Mouse (Mus musculus): ENCODE results near the gene Slc25a25.
"Not testable (repeated sequence)": the region's sequence is repeated elsewhere in the genome, so short reads cannot be mapped to it uniquely, and the experiment has no call there.

The Slc25a25 gene

GRCm38 (mm10) chr2:32450881-32451844 lies at the start of gene Slc25a25:
Gene Slc25a25 (minus strand): TSS chr2:32451445.
- peak; percentile 96 for DNase-seq (ENCODE audit: low spot score in 2 of 2)

DNA sequence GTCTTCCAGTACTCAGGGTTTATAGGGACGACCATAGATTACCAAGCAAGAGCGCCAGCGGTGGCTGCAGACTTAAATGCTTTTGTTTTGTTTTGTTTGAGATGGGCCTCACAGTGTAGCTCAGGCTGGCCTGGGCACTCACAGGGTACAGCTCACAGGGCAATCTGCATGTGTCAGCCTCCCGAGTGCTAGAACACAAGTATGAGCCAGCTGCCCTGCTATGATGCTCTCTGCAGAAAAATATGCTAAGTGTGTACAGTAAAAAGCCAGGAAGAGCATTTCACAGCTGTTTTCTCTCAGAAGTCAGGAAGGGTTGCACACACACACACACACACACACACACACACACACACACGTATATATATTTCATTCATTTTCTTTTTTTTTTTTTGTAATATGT lies 49.2 kb upstream of the Slc25a25 start:
- DNase-seq (ENCODE audit: low spot score in 2 of 2) = no peak

DNA sequence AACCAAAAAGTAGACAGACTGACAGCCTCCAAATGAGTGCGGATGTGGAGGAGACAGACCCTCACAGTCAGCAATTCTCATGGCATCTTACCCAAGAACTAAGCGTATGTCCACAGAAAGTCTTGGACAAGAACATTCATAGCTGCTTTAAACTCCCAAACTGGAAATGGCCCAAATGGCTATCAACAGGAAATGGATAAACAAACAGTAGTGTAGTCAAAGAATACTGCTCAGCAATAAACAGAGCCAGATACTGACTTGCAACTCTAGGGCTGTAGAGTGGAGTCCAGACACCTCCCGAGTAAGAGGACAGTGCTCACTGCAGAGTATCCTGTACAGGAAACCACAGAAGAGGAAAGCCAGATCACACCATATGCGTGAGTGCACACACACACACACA lies 48.1 kb upstream of the Slc25a25 start:
- DNase-seq (ENCODE audit: low spot score in 2 of 2) = no peak

DNA sequence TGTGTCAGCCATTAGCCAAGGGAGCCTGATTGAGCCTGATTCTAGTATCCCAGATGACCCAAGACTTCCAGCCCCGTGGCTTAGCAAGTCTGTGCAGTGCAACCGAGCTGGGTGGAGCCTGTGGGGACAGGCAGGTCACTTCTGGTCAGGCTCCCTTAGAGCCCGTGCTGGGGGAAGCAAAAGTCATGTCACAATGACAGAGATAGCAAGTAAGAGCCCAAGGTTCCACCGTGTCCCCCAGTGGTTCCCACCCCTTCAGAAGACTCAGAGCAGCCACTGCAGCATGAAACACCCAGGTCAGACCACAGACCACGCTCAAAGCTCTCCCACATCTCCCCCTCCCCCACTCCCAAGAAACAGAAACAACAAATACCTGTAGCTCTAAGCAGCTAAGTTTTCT lies 44.9 kb upstream of the Slc25a25 start:
- peak; percentile 53 to 58 for DNase-seq (ENCODE audit: low spot score in 2 of 2)

DNA sequence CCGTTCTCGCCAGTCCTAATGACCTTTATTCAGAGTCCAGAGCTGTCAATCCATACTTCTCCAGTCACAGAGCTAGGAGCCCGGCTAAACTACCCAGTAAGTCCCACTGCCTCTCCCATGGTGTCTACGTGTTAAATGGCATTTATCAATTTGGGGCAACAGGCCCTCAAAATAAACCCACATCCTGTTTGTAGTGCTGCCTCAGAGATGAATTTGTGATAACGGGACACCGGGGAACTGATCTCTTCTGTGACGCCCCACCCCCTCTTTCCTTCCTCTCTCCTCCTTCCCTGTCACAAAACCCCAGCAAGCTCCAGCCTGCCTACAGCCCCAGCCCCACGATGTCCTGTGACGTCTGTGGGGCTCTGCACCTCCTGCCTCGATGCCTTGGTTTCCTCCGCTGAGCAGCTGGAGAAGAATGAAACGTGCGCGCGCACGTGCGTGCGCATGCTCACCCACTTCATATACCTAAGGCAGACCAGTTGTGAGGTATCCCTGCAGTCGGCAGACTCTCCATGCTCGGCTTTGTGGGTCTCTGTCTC lies 44.0 kb upstream of the Slc25a25 start:
- peak; percentile 89 to 94 for DNase-seq (ENCODE audit: low spot score in 2 of 2)

GRCm38 (mm10) chr2:32494522-32494921 lies 43.3 kb upstream of the Slc25a25 start:
- no peak for DNase-seq (ENCODE audit: low spot score in 2 of 2)

- peak; percentile 84 to 85 for DNase-seq (ENCODE audit: low spot score in 2 of 2)
Measured at GRCm38 (mm10) chr2:32493301-32493701, 42.1 kb upstream of the Slc25a25 start.

GRCm38 (mm10) chr2:32492661-32493060 lies 41.4 kb upstream of the Slc25a25 start:
- no peak for DNase-seq (ENCODE audit: low spot score in 2 of 2)

GRCm38 (mm10) chr2:32490730-32491129 lies 39.5 kb upstream of the Slc25a25 start:
- not testable (repeated sequence) for DNase-seq (ENCODE audit: low spot score in 2 of 2)

- peak; percentile 77 to 89 for DNase-seq (ENCODE audit: low spot score in 2 of 2)
Measured at GRCm38 (mm10) chr2:32488679-32489078, 37.4 kb upstream of the Slc25a25 start.

GRCm38 (mm10) chr2:32487124-32487623 lies 35.9 kb upstream of the Slc25a25 start:
- peak; percentile 86 to 94 for DNase-seq (ENCODE audit: low spot score in 2 of 2)

DNA sequence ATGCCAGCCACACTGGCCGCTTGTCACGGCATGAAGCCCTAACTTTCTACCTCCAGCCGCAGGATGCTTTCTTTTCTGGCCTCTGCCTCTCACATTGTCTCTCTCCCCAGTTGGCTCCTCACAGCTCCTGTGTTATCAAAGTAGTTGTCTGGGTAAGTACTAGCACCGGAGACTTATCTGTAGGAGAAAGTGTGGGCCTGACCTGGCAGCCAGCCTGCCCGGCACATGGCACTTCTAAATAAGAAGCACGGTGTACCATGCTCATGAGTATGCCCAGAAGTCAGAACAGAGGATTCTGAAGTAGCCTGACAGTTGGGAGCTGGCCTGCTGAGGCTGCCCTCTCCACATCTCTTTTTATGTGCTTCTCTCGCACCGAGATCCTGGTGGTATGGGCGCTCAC lies 34.9 kb upstream of the Slc25a25 start:
- DNase-seq (ENCODE audit: low spot score in 2 of 2) = no peak

DNA sequence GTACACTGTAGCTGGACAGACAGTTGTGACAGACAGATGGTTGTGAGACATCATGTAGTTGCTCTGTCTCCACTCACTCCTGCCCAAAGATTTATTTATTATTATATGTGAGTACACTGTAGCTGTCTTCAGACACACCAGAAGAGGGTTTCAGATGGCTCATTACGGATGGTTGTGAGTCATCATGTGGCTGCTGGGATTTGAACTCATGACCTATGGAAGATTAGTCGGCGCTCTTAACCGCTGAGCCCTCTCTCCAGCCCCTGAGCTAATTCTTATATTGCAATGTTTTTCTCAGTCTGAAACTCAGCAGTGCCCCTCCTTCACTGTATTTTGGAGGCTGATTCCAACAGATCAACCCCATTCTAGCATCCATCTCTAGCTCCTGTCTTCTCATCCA lies 34.5 kb upstream of the Slc25a25 start:
- no peak for DNase-seq (ENCODE audit: low spot score in 2 of 2)

DNA sequence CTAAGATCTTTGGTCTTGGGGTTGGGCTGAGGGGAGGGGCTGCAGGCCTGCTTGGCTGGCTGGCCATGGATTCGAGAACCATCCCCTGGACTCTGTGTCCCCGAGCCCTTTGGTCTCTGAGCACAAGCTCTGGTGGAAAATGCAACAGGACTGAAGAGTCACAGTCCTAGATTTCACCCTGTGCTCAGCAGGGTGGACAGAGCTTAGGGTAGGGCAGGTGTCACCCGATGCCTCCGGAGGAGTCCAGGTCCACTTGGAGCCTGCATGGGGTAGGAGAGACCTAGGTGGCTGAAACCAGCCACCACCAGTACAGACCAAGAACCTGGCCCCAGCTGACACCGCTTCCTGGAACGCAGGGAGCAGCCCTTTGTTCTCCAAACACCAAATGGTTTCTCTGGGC lies 33.7 kb upstream of the Slc25a25 start:
- no peak for DNase-seq (ENCODE audit: low spot score in 2 of 2)

DNA sequence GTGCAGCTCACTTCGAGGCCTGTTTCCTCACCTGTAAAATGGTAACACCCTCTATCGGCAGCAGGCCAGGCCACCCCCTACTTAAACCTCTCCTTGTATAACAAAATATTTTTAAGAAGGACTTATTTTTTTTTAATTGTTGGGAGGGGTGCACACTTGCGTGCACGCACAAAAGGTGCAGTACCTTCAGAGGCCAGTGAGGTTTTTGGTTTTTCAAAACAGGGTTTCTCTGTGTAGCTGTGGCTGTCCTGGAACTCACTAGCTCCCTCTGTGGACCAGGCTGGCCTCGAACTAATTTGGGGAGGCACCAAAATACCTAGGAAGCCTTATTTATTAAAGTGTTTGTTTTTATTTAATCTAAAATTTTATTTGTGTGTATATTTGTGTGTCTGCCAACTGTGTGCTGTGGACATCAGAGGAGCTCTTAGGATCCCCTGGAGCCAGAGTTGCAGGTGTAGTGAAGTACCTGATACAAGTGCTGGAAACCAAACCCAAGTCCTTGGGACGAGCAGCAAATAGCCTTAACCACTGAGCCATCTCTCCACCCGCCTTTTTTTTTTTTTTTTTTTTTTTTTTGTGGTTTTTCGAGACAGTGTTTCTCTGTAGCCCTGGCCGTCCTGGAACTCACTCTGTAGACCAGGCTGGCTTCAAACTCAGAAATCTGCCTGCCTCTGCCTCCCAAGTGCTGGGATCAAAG lies 32.1 kb upstream of the Slc25a25 start:
- DNase-seq (ENCODE audit: low spot score in 2 of 2) = no peak

DNA sequence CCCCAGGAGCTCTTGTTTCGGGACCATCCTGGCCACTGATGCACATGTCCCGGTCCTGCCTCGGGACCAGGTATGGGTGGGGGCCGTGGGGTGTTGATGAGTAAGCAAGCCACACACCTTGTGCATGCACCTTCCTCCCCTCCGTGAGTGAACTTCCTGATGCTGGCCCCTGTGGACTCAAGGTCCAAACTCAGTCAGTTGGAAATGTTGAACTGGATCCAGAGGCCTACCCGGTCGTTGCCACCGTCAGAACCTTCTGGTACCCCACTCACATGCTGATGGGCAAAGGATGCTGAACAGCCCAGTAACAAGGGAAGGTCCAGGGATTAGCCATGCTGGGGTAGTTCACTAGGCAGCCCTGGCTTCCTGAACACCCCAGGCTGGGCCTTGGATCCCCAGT lies 31.1 kb upstream of the Slc25a25 start:
- DNase-seq (ENCODE audit: low spot score in 2 of 2) = no peak

DNA sequence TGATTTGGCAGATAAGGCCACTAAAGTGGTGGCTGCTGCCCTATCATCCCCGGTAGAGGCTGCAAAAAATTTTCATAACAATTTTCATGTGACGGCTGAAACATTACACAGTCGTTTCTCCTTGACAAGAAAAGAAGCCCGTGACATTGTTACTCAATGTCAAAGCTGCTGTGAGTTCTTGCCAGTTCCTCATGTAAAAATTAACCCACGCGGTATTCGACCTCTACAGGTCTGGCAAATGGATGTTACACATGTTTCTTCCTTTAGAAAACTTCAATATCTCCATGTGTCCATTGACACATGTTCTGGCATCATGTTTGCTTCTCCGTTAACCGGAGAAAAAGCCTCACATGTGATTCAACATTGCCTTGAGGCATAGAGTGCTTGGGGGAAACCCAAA lies 24.1 kb upstream of the Slc25a25 start:
- not testable (repeated sequence) for DNase-seq (ENCODE audit: low spot score in 2 of 2)

DNA sequence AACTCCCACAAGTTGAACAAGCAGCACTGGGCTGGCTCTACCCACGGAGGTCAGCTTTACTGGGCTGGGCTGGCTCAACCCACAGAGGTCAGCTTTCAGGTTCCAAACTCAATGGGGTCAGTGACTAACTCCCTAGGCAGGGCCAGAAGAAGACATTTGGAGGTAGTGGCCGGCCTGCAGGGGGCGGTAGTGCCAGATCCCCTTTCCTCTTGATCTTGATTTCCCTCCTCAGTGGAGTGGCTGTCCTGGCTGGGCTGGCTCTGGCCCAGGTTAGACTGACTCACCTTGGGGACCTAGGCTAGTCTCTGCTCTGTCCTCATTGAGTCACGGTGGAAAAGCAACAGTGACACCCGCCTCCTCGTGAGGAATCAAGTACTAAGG lies 20.4 kb upstream of the Slc25a25 start:
- DNase-seq (ENCODE audit: low spot score in 2 of 2) = no peak

GRCm38 (mm10) chr2:32471001-32471680 lies 19.9 kb upstream of the Slc25a25 start:
- no peak for DNase-seq (ENCODE audit: low spot score in 2 of 2)

DNA sequence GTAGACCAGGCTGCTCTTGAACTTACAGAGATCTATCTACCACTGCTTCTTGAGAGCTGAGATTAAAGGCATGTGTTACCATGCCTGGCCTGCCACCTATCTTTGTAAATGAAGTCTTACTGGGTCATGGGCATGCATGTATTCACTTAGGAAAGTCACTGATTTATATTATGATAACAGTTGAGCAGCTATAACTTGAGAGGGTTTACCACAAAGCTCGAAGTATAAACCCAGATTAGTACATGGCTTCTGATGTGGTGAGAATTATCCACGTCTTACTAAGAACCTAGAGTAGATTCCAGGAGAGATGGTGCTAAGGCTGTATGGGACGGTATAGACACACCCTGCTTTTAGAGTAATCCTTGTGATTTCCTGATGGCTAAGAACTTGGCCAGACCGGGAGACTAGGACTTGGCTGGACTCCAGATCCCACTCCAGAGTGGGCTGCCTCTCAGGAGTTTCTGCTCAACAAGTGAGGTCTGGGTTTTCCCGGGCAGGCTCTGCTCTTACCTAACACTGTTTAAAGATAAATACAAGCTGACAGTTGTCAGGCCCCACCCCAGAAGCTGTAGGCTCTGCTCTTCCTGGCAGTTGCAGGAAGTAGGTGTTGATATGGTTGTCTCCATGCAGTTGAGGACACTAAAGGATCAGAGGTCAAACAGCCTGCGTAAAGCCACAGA lies 13.1 kb upstream of the Slc25a25 start:
- no peak for DNase-seq (ENCODE audit: low spot score in 2 of 2)

DNA sequence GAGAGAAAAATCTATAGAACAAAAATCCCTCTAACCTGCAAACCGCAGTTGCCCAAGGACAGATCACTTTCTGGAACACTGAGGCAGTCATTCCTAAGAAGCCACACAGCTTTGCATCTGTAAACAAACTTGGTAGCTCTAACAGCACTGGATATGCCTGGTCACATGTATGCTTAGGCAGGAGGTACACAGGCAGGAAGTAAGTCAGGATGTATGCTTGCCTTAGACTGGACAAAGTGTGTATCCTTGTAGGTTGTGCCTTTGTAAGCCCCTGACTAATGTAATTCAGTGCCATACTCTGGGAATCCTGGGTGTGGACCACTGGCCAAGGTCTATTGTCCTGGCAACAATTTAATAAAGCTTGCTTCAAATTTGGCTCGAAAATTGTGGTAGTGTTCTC lies 12.5 kb upstream of the Slc25a25 start:
- no peak for DNase-seq (ENCODE audit: low spot score in 2 of 2)

Measured in thymus, postnatal 10 days (tissue).